Mouse (Mus musculus) heart, embryonic 12.5 days (tissue): ENCODE results near the gene Atp6v1c2. TPM values are rescaled to one million over a fixed set of nuclear protein-coding genes. Genes with fewer than 3 reads are reported as not detected.

Experiments
- ATAC-seq: fragments of 200-750 bp; cut with Nextera tagmentation; 2 replicates; pipeline ENCODE4 v1.8.0; 2017; ENCODE audit warnings: moderate TSS enrichment, moderate library complexity; ENCODE audit not compliant: insufficient number of reproducible peaks, low FRiP score
- H3K27ac ChIP-seq: fragments of 300-500 bp; sonication (generic); 2 replicates; pipeline ENCODE4 v1.5.1; 2016; ENCODE audit warnings: mild to moderate bottlenecking, moderate library complexity; ENCODE audit not compliant: poor library complexity, severe bottlenecking
- H3K27me3 ChIP-seq: fragments of 300-500 bp; sonication (generic); replicated peaks from 2 replicates; pipeline ENCODE4 v1.6.1; 2016; ENCODE audit warnings: mild to moderate bottlenecking, moderate library complexity
- H3K36me3 ChIP-seq: fragments of 300-500 bp; sonication (generic); 2 replicates; pipeline ENCODE4 v1.6.1; 2016; ENCODE audit warnings: mild to moderate bottlenecking, moderate library complexity
- H3K4me1 ChIP-seq: fragments of 300-500 bp; sonication (generic); replicated peaks from 2 replicates; pipeline ENCODE4 v1.6.1; 2016; ENCODE audit warnings: mild to moderate bottlenecking
- H3K4me2 ChIP-seq: fragments of 300-500 bp; sonication (generic); 2 replicates; pipeline ENCODE4 v1.6.1; 2016; ENCODE audit warnings: mild to moderate bottlenecking, moderate library complexity
- H3K4me3 ChIP-seq: fragments of 300-500 bp; sonication (generic); 2 replicates; pipeline ENCODE4 v1.5.1; 2016; ENCODE audit warnings: mild to moderate bottlenecking
- H3K9ac ChIP-seq: fragments of 300-500 bp; sonication (generic); 2 replicates; pipeline ENCODE4 v1.6.1; 2016; ENCODE audit warnings: mild to moderate bottlenecking, moderate library complexity
- H3K9me3 ChIP-seq: fragments of 300-500 bp; sonication (generic); replicated peaks from 2 replicates; pipeline ENCODE4 v1.6.1; 2016; ENCODE audit warnings: mild to moderate bottlenecking, moderate library complexity
- WGBS: fragments of 180-500 bp; shearing (Covaris S2); methylation state at CpG from one replicate; pipeline ENCODE4 v1.1.7; 2016; 5-methylcytosine and 5-hydroxymethylcytosine counted together
- polyA plus RNA-seq: library from polyadenylated mRNA; unstranded; fragments of >200 nt; fragmentation: Nextera tagmentation; extraction: Ambion mirVana; gene quantifications from 2 replicates; pipeline ENCODE4 v1.2.1, GENCODE M21; 2016

The Atp6v1c2 gene
- polyA plus RNA-seq, 1 experiment from 2014 or later = 0.22 TPM

GRCm38 (mm10) chr12:17256905-17257304 is 72.3 kb downstream of the Atp6v1c2 start:
- 5% methylated on average over 9 of the region's 10 CpGs for WGBS
- peaks cover 9% of the 10 kb centered on the region; the same call in 1 of the 2 replicates for H3K27me3 ChIP-seq
- ATAC-seq = no peak

GRCm38 (mm10) chr12:17255602-17256001 is 73.6 kb downstream of the Atp6v1c2 start:
- Histone ChIP-seq H3K4me2 (no peak overlapping the region), H3K4me3 (no peak overlapping the region), H3K9ac (no peak overlapping the region), H3K9me3 (0 out of 2 replicates have a peak, but pooled peaks cover 3% of the 10 kb centered on the region), H3K27me3 (peaks cover 9% of the 10 kb centered on the region; the same call in 1 of the 2 replicates), H3K27ac (no peak overlapping the region), H3K36me3 (no peaks in the 10 kb centered on the region), H3K4me1 (0 out of 2 replicates have a peak, but pooled peaks cover 6% of the 10 kb centered on the region)
- no peak for ATAC-seq
- 77% methylated on average over 6 of the region's 6 CpGs for WGBS

More at GRCm38 (mm10) chr12:17256905-17257304, 72.3 kb downstream of the Atp6v1c2 start:
- no peak overlapping the region for H3K4me2 ChIP-seq
- no peak overlapping the region for H3K27ac ChIP-seq
- H3K36me3 ChIP-seq = no peaks in the 10 kb centered on the region
- no peak overlapping the region; the same call in 1 of the 2 replicates for H3K9ac ChIP-seq
- H3K4me3 ChIP-seq = no peak overlapping the region
- H3K9me3 ChIP-seq = 0 out of 2 replicates have a peak, but pooled peaks cover 3% of the 10 kb centered on the region
- 0 out of 2 replicates have a peak, but pooled peaks cover 6% of the 10 kb centered on the region for H3K4me1 ChIP-seq

GRCm38 (mm10) chr12:17253069-17253468 is 76.1 kb downstream of the Atp6v1c2 start:
- H3K27ac ChIP-seq = no peak overlapping the region
- no peak overlapping the region for H3K9ac ChIP-seq
- H3K36me3 ChIP-seq = no peaks in the 10 kb centered on the region
- H3K9me3 ChIP-seq = no peaks in the 10 kb centered on the region; the same call in 1 of the 2 replicates
- H3K4me2 ChIP-seq = peak overlapping the region; percentile 52; the same call in 1 of the 2 replicates
- peaks cover 9% of the 10 kb centered on the region; the same call in 1 of the 2 replicates for H3K27me3 ChIP-seq
- no peak for ATAC-seq
- 8% methylated on average over 9 of the region's 9 CpGs for WGBS
- no peak overlapping the region for H3K4me3 ChIP-seq
- H3K4me1 ChIP-seq = 0 out of 2 replicates have a peak, but pooled peaks cover 6% of the 10 kb centered on the region

GRCm38 (mm10) chr12:17250962-17251361 is 78.2 kb downstream of the Atp6v1c2 start:
- Histone ChIP-seq H3K9me3 (no peaks in the 10 kb centered on the region; the same call in 1 of the 2 replicates), H3K4me1 (0 out of 2 replicates have a peak, but pooled peaks cover 6% of the 10 kb centered on the region), H3K36me3 (no peaks in the 10 kb centered on the region), H3K4me3 (no peak overlapping the region), H3K4me2 (no peak overlapping the region), H3K27me3 (peaks cover 9% of the 10 kb centered on the region; the same call in 1 of the 2 replicates), H3K9ac (no peak overlapping the region), H3K27ac (no peak overlapping the region)
- WGBS = 66% methylated on average over 8 of the region's 8 CpGs
- ATAC-seq = no peak

- Histone ChIP-seq H3K27me3 (no peaks in the 10 kb centered on the region), H3K36me3 (no peaks in the 10 kb centered on the region), H3K9me3 (0 out of 2 replicates have a peak, but pooled peaks cover 3% of the 10 kb centered on the region), H3K9ac (no peak overlapping the region), H3K4me3 (no peak overlapping the region), H3K4me2 (no peak overlapping the region), H3K4me1 (peaks cover 6% of the 10 kb centered on the region; the same call in 1 of the 2 replicates), H3K27ac (no peak overlapping the region)
- no peak for ATAC-seq
Observed at GRCm38 (mm10) chr12:17242041-17242440, 87.1 kb downstream of the Atp6v1c2 start.

GRCm38 (mm10) chr12:17241614-17242013 is 87.5 kb downstream of the Atp6v1c2 start:
- H3K9me3 ChIP-seq = 0 out of 2 replicates have a peak, but pooled peaks cover 3% of the 10 kb centered on the region
- no peaks in the 10 kb centered on the region for H3K36me3 ChIP-seq
- no peak overlapping the region for H3K27ac ChIP-seq
- no peak overlapping the region for H3K9ac ChIP-seq
- ATAC-seq = no peak
- 83% methylated on average over 9 of the region's 9 CpGs for WGBS
- H3K4me3 ChIP-seq = no peak overlapping the region
- H3K27me3 ChIP-seq = no peaks in the 10 kb centered on the region
- H3K4me2 ChIP-seq = no peak overlapping the region
- peaks cover 6% of the 10 kb centered on the region; the same call in 1 of the 2 replicates for H3K4me1 ChIP-seq

- H3K4me1 ChIP-seq = peaks cover 6% of the 10 kb centered on the region; the same call in 1 of the 2 replicates
- 81% methylated on average over 2 of the region's 2 CpGs for WGBS
- H3K4me2 ChIP-seq = no peak overlapping the region
- H3K36me3 ChIP-seq = no peaks in the 10 kb centered on the region
- ATAC-seq = no peak
- H3K27ac ChIP-seq = no peak overlapping the region
- H3K4me3 ChIP-seq = no peak overlapping the region
- H3K9ac ChIP-seq = no peak overlapping the region
- 0 out of 2 replicates have a peak, but pooled peaks cover 3% of the 10 kb centered on the region for H3K9me3 ChIP-seq
- no peaks in the 10 kb centered on the region for H3K27me3 ChIP-seq
Observed at GRCm38 (mm10) chr12:17241016-17241415, 88.1 kb downstream of the Atp6v1c2 start.

- Histone ChIP-seq H3K27ac (no peak overlapping the region), H3K27me3 (no peaks in the 10 kb centered on the region), H3K4me1 (peaks cover 6% of the 10 kb centered on the region; the same call in 1 of the 2 replicates), H3K4me2 (no peak overlapping the region), H3K4me3 (no peak overlapping the region), H3K9me3 (0 out of 2 replicates have a peak, but pooled peaks cover 3% of the 10 kb centered on the region), H3K36me3 (no peaks in the 10 kb centered on the region), H3K9ac (no peak overlapping the region)
- ATAC-seq = no peak
Observed at GRCm38 (mm10) chr12:17239428-17239688, 89.8 kb downstream of the Atp6v1c2 start.

- no peak for ATAC-seq
- H3K27me3 ChIP-seq = no peaks in the 10 kb centered on the region
- no peak overlapping the region for H3K27ac ChIP-seq
- H3K4me3 ChIP-seq = no peak overlapping the region
- H3K9me3 ChIP-seq = 0 out of 2 replicates have a peak, but pooled peaks cover 3% of the 10 kb centered on the region
- 44% methylated on average over 12 of the region's 12 CpGs for WGBS
- no peak overlapping the region for H3K9ac ChIP-seq
- no peak overlapping the region for H3K4me2 ChIP-seq
- peaks cover 6% of the 10 kb centered on the region; the same call in 1 of the 2 replicates for H3K4me1 ChIP-seq
- no peaks in the 10 kb centered on the region for H3K36me3 ChIP-seq
Observed at GRCm38 (mm10) chr12:17238588-17239427, 90.4 kb downstream of the Atp6v1c2 start.

- ATAC-seq = no peak
- H3K36me3 ChIP-seq = no peaks in the 10 kb centered on the region
- 41% methylated on average over 11 of the region's 11 CpGs for WGBS
- peaks cover 6% of the 10 kb centered on the region; the same call in 1 of the 2 replicates for H3K4me1 ChIP-seq
- H3K4me3 ChIP-seq = no peak overlapping the region
- no peak overlapping the region for H3K9ac ChIP-seq
- H3K27ac ChIP-seq = no peak overlapping the region
- H3K27me3 ChIP-seq = no peaks in the 10 kb centered on the region
- H3K9me3 ChIP-seq = no peaks in the 10 kb centered on the region
- no peak overlapping the region for H3K4me2 ChIP-seq
Observed at GRCm38 (mm10) chr12:17235535-17236313, 93.4 kb downstream of the Atp6v1c2 start.
